Mouse (Mus musculus) retina, postnatal 7 days (tissue): Measurements from ENCODE around the gene Adam10.
A peak's percentile ranks its signal among the peaks of the same experiment; 100 is the strongest.

Experiments
- DNase-seq: peaks from one replicate; pipeline ENCODE4 v3.0.0-alpha.2; 2012; ENCODE audit warnings: low read depth, low spot score

Gene Adam10

DNA sequence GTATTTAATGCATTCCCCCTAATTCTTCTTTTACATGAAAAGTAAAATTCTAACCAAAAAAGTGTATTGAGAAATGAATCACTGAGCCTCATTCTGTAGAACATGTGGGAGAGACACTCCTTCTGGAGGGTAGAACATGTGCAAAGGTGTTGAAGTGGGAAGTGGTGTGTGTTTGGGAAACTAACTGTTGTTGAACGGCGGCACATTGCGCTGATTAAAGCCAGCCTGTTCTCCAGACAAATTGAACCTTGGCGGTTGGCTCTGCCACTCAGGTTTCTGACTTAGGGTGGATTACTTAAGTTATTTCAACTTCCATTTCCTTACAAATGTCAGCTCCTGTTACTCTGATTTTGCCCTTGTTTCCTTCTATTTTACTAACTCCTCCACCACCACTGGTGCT, 5.1 kb upstream of the Adam10 start:
- DNase-seq: no peak

DNA sequence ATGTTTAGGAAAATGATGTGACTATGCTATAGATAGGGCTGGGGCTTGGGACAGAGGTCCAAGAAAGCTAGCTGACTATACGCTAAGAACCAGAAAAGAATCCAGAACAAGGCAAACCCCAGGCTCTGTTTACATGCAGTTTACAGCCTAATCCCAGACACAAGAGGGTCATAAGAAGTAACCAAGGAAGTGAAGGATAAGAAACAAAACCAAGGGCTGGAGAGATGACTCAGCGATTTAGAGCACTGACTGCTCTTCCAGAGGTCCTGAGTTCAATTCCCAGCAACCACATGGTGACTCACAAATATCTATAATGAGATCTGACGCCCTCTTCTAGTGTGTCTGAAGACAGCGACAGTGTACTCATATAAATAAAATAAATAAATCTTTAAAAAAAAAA, 3.7 kb upstream of the Adam10 start:
- DNase-seq: no peak

GRCm38 (mm10) chr9:70675961-70676360, 2.8 kb upstream of the Adam10 start:
- no peak for DNase-seq

GRCm38 (mm10) chr9:70679132-70680091, 615 bp downstream of the Adam10 start:
- DNase-seq: peak; percentile 9

DNA sequence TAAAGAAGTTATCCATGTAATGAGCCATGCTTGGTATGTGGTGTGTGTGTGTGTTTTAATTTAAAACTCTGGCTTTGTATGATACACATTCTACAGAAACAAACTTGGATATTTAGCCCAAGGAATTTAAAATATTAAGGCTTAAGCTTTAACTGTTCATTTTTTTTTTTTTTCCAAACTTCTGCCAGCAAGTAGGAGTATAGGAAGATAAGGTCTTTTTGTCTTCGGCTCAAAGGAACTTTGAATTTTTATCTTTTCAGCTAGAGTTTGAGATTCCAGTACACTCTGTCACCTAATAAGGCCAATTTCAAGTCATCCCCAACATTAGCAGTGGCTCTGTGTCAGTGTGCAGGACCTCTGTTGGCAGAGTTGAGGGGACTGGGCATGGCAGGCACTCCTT, 3.4 kb downstream of the Adam10 start:
- DNase-seq: no peak

DNA sequence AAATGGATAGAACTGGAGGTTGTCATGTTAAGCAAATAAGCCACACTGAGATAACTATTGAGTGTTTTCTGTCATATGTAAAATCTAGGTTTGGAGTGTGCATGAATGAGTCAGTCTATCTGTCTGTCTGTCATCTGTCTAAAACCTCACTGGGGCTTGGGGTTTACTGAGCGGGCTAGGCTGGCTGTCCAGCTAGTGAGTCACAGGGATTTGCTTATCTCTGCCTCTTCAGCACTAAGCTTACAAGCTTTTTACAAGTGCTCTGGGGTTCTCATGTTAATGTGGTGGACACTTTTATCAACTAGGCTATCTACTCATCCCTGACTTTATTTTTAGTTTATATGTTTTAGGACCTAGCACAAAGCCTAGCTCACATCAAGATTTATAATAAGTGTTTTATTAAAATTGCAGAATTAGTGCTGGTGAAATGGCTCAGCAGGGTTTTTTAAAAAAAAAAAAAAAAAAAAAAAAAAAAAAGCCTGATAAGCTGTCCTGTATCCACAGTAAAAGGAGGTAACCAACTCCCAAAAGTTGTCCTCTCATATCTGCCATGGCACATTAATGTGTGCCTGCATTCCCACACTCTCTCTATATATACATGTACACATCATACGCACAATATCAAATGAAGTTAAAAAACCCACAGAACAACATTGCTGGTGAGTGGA, 9.6 kb downstream of the Adam10 start:
- DNase-seq: no peak

- no peak for DNase-seq
Measured at GRCm38 (mm10) chr9:70689926-70690325, 11.1 kb downstream of the Adam10 start.

DNA sequence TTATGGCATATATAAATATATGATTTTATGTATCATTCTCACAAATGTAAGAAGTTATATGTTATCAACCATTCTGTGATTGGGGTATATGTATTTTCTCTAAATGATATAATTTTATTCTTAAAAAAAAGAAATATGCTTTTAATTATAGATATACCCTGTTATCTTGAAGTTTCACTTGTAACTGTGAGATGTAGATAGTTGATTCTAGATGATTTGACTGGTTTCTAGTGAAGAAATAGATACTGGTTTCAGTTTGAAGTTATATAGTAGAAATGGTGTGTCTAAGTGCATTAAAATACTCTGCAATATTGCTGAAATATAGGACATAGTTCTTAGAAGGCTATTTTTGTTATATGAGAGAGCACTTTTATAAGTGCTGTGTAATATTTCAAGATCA, 11.8 kb downstream of the Adam10 start:
- no peak for DNase-seq

DNA sequence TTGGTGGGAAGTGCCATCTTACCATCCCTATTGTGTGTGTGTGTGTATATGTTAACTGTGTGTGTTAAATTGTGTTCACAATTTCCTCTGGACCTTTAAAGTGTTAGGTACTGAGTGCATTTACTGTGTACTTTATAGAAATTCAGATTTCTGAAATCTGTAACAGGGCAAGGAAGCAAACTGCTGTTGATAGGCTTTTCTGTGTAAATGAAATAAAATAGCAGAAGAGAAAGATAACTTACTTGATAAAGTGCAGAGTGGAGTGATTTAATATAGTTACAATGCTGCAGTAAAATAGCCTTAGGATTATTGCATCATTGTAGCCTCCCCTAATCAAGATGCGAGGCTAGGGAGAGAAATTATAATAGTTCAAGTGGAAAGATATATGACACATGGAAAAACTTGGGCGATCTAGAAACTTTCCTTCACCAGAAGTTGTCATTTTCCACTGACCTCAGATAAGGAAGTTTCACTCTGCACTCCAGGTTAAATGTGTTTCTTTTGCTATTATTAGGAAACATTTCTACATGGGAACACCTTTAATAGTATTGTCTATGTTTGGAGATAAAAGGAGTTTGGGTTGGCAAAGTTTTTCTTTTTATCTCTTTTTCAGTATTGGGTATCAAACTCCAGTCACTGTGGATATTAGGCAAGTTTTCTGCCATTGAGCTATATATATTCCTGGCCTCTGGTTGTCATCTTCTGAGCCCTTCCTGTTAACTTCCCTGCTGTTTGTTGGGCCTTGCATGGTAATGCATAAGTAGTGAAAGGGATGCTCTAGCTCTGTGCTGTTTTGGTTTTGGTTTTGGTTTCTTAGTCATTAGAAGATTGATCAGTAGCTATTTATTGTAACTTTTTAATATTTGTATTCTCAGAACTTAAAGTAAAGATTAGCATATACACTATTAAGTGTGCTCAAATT, 13.2 kb downstream of the Adam10 start:
- DNase-seq: no peak

DNA sequence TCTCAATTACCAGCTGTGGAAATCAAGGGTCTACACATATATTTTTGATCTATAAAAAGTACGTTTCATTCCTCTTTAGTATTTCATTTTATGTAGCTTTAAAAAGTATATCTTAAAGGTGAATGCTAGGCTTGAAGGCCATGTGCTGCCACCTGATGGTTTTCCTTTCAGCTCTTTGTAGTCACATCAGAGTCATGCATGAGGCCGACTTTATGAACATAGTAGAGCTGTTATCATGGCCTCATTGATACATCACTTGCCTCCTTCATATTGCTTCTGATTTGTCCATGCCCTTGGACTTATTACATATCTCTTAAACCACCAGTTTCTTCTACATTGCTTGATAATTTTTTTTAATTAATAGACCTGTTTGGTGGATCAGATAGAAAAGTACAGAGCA, 16.9 kb downstream of the Adam10 start:
- no peak for DNase-seq

DNA sequence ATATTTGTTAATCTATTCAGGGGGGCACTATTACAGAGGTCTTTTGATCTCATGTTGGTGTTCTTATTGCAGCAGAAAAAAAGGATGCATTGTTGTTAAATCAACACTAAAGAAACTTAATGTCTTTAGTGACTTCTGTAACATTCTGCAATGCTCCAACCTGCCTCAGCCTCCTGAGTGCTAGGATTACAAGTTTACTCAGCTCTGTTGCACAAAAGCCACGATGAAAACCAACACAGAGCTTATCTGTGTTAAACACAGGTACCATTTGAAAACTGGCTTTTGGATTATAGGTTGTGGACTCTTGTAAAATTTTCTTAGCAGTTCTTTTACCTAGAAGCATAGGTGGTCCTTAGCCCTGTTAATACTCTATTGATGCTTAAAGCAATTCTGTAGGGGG, 19.3 kb downstream of the Adam10 start:
- no peak for DNase-seq

DNA sequence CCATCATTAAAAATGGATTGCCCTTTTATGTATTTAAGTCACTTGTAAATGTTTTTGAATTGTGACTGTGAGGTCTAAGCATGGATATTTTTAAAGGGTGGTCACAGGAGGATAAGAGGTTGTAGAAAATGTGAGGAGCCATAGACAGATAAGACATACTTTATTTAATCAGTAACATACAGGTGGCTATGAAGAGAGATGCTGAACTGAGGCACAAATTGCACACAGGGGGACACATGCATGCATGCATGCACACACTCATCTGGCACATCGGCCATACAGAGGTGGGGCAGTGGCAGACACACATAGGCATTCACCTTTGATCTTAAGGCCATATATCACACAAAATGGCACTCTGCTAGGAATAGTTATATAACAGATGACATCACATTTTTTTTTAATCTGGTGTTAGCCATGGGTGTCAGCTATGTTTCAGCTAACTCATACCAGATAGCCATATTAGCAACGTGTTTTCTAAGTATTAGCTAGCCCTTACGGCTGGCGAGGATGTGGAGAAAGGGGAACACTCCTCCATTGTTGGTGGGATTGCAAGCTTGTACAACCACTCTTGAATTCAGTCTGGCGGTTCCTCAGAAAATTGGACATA, 24.9 kb downstream of the Adam10 start:
- no peak for DNase-seq

GRCm38 (mm10) chr9:70706444-70706843, 27.6 kb downstream of the Adam10 start:
- no peak for DNase-seq

GRCm38 (mm10) chr9:70729544-70729943, 50.7 kb downstream of the Adam10 start:
- no peak for DNase-seq

DNA sequence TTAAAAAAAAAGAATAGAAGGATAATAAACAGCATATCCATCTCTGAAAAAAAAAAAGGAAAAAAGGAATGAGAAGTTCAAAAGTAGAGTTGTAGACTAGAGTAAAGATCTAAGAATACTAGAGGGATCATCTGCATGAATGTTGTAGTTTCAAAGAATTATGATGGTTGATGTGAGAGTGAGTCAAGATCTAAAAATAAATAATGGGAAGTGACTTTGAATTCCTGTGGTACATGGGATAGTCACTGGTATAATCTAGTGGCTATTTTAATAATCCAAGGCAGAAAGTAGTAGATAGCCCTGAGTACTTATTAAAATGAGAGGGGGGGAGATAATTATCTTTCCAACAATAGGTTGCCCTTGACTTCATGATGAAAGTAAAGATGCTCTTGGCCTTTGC, 52.3 kb downstream of the Adam10 start:
- no peak for DNase-seq

DNA sequence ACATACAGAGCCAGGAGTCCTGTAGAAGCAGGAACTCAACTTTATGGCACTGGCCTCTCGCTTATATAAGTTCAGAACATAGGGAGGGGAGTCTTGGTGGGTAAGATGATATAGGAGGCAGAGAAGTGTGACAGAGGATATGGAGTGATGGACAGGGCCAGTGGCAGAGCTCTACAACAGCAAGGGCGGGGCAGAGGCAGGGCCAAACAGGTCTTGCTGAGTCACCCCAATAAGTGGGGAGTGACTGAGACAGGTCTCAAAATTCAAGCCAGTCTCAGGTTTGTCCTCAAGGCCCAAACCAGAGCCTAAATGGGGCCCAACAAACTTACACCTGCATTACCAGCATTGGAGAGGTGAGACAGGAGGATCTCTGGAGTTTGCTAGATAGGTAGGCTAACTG, 54.4 kb downstream of the Adam10 start:
- no peak for DNase-seq

- no peak for DNase-seq
Measured at GRCm38 (mm10) chr9:70739998-70740397, 61.2 kb downstream of the Adam10 start.

DNA sequence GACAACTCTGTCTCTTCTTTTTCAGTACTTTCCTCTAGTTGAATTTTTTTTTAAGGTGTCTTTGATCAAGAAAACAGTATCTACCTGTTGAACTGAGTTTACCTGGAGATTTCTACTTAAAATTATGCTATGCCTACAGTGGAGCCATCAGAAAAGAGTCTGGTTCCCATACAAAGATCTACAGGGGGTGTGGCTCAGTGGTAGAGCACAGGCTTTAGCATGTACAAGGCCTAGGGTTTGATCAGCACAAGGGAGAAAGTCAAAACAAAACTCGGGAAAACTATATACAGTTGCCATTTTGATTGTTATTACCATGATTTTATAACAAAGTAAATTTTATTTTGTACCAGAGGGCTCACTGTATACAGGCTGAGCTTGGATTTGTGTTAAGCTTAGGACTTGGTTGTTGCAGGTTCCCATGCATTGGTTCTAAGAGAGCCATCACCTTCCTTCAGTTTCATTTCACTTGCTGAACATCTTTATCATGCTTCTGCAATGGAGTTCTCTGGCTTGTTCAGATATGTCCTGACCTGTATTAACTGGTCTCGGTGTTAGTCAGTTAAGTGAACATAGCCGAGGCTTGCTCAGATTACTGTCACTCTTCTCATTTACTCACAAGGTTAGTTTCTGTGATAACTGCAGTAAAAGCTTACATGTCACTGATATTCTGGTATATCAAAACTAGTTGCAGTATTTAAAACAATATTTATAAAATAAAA, 72.9 kb downstream of the Adam10 start:
- DNase-seq: no peak

DNA sequence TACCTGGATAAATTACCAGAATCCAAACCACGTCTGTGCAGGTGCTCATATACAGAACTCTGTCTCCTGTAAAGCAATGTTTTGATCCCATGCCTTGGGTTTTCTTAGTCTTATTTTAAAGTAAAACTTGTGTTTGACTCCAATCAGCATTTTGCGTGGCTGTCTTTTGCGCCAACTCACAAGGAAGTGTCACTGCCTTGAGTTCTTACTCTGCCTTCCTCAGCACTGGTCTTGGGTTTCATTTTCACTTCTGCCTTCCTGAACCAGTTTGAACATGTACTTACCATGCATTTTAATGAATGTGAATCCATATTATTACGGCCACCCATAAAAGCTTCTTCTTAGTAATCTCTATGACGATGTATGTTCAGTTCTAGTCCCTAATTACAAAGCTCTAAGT, 82.2 kb downstream of the Adam10 start:
- DNase-seq: no peak

- DNase-seq: no peak
Measured at GRCm38 (mm10) chr9:70775517-70775916, 96.7 kb downstream of the Adam10 start.

DNA sequence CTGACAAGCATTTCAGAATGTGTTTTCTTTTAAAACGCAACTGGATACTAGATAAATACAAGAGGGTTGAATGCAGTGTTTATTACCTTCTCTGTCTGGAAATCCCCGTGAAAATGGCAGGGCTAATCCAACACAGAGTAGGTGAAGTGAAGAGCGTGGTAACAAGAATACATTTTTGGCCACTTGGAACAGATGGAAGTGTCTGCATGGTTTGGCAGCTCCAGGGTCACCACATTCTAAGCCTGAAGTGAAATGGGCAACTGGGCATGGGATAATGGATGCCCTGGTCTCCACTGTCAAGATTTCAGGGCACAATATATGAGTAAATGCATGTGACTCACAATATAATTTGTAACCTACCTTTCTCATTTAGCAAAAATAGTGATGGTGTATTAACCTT, 103.4 kb downstream of the Adam10 start:
- no peak for DNase-seq
